19 mouse cellular contexts compared by ENCODE assay signal in the genomic region with DNA sequence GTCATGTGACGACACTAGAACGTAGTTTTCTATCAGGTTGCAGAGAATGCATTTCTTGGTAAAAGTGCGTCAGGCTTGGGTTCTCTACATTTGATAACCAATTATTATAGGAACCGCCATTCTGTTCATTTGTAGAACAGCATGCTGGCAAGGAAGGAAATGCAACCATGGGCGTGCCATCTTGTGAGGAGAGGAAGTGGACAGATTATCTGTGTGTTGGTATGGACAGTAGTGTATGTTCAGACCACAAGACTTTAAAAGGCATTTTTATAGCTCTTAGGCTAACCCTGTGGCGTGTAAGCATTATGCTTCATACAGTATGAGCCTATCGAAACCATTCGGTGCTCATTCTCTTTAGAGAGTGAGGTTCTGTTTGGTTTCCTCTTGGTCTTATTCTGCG. TPM values are rescaled to one million over a fixed set of nuclear protein-coding genes. Genes with fewer than 3 reads are reported as not detected.
A peak's percentile ranks its signal among the peaks of the same experiment; 100 is the strongest.
DNase-seq lines count a peak whose midpoint lies in the region; ATAC-seq lines count a peak whose summit lies in the region.
"Had no signal": no experiment of that assay in that cellular context is flagged by ENCODE, and none has a peak within 500 bp of the region (broad histone marks: within the 10 kb centered on the region; RNA-seq: fewer than 3 reads in every experiment).

No protein-coding gene starts in this region.

- peak; percentile 99 for ATAC-seq in common myeloid progenitor, adult 5-6 weeks (replicated peaks; ENCODE audit: low read depth, poor library complexity, severe bottlenecking)
- ATAC-seq in megakaryocyte progenitor cell, adult 5-6 weeks (replicated peaks; ENCODE audit: poor library complexity) = peak; percentile 87
- ATAC-seq: forebrain, embryonic 13.5 days; forebrain, postnatal 0 days; hindbrain, postnatal 0 days had no signal

- peak; percentile 45 for DNase-seq in lung, postnatal 36 days
- no peak for DNase-seq in lung, postnatal 4 days
- no peak for DNase-seq in kidney, postnatal 10 days
- no peak for DNase-seq in left cerebral cortex, adult 18-20 months (ENCODE audit: low spot score in 2 of 2)
- DNase-seq in spleen, postnatal 14 days (ENCODE audit: low spot score in 2 of 2) = no peak
- DNase-seq: adrenal gland, adult 8-10 months; B cell, adult 2 months; cerebellum, adult 11-12 months; cerebellum, adult 9-10 months; cerebellum, postnatal 36 days; forebrain, postnatal 0 days; gastrocnemius, adult 2 months; gastrocnemius, postnatal 25 days; heart, adult 18-20 months; heart, postnatal 10 days had no signal

RNA-seq across cellular contexts. Expression of gene Lrrfip2, which starts 20.8 kb away (rescaled TPM):
- 70.2 and 77.5 TPM in 2 replicates for total RNA-seq in common myeloid progenitor, adult 5-6 weeks (2017)
- total RNA-seq in megakaryocyte progenitor cell, adult 5-6 weeks (2015) = 43.9 and 48.3 TPM in 2 replicates
- total RNA-seq in megakaryocyte progenitor cell, adult 5-6 weeks (2017) = 66.8 and 74.0 TPM in 2 replicates
- total RNA-seq in left cerebral cortex, adult 18-20 months (2021) = 10 to 100 TPM; 43.9 to 48.6 TPM
